Mouse (Mus musculus): Measurements from ENCODE around the gene Mmd.

The Mmd gene

DNA sequence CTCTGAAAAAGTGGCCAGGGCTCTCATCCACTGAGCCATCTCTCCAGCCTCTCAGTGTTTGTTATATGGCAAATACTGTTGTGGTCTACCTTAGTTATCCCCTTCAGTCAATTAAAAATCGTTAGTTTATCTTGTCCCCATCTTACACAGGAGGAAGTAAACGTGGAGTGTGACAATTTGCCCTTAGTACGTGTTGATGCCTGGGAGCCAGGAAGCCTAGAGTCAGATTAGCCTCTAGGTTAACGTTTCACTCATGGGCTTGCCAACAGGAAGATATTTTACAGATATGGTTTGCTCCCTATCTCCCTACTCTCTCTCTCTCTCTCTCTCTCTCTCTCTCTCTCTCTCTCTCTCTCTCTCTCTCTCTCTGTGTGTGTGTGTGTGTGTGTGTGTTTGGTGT, 33.9 kb downstream of the Mmd start:
- no peak for DNase-seq (ENCODE audit: low read depth, low spot score)

DNA sequence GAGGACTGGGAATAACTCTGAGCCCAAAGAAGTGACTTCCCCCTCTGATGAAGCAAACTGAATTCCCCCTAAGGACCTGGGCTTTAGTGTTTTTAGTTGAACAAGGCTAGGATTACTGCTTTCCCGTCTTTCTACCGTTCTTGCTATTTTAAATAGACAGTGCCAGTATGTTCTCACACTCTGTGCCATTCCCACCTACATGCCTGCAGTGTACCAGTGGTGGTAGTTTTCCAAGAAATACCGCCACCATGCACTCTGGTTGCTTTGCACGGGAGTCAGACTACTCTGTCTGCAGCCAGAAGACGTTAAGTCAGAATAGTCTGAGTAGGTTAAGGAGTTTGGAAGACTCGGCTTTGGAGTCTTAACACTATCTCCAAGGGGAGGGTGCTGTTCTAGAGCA, 34.3 kb downstream of the Mmd start:
- no peak for DNase-seq (ENCODE audit: low read depth, low spot score)

DNA sequence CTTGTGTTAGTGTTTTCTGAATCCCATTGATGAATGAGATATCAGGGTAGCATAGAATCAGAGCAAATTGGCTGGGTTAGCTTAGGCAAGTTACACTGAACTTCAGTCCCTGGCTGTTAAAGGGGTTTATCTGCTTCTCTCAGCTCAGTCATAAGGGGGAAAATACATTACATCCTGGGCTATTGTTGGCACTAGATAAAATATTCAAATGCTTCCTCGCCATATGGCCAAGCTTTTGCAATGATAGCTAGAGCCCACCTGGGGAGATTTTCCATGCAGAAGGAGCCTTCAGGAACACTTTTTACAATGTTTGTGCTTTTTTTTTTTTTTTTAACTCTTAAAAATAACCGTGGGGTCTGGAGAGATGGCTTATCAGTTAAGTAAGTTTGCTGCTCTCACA, 34.8 kb downstream of the Mmd start:
- DNase-seq (ENCODE audit: low read depth, low spot score), result no peak

DNA sequence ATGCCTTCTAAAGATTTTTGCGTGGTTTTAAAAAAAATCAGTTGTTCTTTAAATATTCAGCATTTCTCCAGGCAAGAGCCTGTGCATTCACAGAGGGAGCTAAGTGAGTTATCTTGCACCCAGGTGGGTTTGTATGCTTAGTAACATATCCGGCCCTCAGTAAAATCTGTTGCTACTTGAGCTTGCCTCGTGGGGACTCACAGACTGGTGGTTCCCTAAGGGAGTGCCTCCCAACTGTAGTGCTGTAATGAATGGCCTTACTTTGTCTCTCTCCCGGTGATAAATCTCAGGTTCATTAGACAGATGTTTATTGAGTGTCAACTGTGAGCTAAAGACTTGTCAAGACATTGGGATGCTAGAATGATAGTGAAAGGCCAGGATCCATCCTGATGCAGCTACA, 35.4 kb downstream of the Mmd start:
- DNase-seq (ENCODE audit: low read depth, low spot score), result no peak

DNA sequence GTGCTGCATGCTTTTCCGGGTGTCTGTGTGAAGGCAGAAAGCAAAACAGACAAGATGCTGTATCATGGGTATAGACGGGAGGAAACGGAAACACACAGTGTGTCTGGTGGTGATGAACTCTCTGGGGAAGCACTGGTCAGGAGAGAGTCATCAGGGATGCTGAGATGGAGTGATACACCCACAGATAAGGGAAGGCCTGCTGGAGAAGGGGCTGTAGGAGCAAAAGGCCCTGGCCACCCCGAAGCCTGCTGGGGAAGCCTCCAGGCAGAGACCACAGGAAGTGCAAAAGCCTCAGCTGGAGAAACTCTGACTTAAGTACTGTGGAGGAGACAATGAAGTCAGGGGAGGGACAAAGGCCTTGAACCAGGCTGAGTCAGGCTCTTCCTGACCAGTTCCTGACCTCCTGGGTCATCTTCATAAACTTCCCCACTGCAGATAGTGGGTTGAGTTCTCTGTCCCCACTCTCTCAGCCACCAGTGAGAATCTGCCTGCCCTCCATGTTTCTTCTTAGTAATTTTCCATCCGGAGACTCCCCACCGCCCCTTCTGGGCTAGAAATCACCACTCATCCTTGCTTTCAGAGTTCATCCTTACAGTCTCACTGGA, 37.4 kb downstream of the Mmd start:
- no peak for DNase-seq (ENCODE audit: low read depth, low spot score)

DNA sequence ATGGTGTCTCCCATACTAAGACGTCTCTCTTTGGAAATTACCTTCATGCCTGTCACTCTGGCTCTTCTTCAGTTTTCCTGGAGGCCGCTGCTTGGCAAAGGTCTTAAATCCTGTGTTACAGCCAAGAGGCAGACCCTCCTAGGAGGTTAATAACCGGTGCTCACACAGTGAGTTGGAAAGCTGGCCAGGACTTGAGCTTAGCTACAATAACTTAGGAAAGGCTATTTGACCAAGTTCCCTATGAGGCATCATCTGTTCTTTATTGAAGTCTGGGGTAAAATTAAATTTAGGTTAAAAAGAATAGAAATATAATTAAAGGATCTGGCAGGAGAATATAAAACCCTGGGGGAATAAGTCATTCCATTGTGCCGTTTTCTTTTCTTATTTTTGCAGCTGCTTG, 41.9 kb downstream of the Mmd start:
- DNase-seq (ENCODE audit: low read depth, low spot score), result no peak

DNA sequence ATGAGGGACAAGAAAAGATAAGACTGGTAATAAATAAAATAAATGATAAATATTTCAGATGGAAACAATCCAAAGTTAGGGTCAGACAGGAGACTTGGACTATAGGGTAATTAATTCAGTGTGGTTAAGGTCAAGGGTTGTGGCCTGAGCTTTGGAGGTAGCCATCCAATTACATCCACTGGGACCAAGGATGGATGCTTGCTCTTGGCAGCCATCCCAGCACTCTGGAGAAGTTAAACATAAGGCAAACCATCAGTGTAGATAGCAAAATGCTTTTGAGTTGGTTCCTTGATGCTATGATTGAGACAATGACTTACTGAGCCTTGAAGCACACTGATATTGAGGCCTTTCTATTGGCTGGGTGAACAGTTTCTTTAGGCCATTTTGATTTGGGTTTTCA, 43.5 kb downstream of the Mmd start:
- DNase-seq (ENCODE audit: low read depth, low spot score), result no peak

DNA sequence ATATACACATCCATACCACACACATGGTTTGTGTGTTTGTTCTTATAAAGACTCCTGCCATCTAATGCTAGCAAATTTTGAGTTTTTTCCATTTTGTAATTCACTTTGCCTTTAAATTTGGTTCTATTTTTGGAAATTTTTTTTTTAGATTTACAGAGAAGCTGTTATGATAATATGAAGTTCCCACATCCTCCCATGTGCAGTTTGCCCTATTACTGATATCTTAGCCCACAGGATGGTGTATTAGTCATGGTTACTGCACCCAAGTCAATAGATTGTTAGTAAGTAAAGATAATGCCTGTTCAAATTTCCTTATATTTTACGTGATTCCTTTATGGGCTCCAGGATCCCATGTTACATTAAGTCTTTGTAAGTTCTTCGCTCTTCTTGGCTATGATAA, 45.4 kb downstream of the Mmd start:
- no peak for DNase-seq (ENCODE audit: low read depth, low spot score)

DNA sequence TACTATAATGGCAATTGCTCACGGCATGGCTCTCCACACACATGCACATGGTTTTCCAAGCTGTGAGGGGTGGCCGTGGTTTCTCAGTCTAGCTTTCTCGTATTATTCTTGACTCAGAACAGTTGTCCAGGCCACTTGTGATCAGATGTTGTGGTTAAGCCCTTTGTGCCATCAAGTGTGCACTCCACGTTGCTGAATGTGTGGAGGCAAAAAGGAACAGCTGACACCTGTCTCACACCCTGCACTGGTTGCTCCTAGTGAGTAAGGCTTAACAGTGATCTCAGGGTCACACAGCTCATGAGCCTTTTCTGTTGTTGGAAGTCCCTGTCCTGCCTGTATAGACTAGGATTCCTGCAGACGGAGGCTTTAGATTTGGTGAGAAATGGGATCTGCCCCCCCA, 56.8 kb downstream of the Mmd start:
- no peak for DNase-seq (ENCODE audit: low read depth, low spot score)

DNA sequence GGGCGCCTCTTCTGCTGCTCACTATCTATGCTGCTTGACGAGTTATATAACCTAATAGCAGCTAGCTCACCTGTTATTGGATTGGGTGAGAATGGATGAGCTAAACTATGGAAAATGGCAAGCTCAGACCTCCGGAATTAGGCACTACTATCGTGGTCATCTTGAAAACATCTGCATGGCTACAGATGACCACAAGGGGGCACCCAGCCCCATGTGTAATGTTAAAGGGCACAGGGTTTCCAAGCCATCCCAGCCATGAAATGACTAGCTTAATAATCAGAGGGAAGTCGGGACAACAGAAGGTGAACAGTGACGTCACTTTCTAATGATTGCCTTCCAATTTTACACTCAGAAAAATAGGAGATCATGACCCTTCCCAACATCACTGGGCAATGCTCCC, 57.7 kb downstream of the Mmd start:
- DNase-seq (ENCODE audit: low read depth, low spot score), result no peak

DNA sequence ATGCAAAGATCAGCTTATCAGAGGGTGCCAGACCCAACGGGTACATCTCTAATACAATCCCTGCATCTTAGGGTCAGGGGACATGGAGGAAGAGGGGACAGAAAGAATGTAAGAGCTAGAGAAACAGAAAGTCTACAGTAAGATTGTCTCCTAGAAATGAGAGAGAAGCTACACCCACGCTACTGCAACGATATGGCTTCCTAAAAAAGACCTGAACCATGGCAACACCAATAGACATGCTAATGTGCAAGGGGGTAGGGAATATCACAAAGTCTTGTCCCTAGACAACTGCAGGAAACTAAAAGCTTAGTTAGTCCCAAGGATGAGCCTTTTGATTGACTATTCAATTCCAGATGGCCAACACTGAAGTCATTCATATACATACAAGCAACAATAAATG, 65.3 kb downstream of the Mmd start:
- no peak for DNase-seq (ENCODE audit: low read depth, low spot score)

DNA sequence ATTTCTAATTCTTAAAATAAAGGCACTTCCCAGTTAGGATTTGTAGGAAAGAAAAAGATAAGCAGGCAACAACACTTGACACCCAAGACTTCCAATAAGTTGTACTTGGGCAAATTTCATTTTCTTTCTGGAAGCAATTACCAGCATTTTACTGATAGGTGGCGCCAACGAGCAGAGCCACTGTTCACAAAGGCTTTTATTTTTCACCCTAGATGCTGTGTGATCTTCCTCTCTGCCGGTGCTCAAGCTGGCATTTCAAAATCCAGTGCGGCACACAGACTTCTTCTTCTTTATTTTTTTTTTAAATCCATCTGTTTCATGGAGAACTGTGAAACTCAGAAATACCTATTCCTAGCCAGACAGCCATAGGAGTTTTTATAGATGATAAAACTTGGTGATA, 68.2 kb downstream of the Mmd start:
- DNase-seq (ENCODE audit: low read depth, low spot score), result no peak

DNA sequence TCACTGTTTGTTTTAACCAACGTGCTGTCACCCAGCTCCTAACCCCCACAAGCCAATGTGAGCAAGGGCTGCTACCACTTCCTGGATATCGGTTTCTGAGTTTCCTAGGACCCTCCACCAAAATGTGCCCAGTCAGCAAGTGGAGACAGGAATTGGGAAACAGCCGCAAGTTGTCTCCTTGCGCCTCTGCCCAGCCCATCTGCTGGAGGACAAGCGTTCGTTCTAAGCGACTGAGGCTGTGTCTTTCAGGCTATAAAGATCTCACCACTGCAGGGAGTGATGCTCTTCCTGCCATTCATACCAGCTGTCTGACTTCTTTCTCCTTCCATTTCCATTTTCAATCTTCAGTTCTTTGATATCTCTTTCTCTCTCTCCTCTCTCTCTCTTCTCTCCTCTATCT, 71.7 kb downstream of the Mmd start:
- DNase-seq (ENCODE audit: low read depth, low spot score), result no peak

DNA sequence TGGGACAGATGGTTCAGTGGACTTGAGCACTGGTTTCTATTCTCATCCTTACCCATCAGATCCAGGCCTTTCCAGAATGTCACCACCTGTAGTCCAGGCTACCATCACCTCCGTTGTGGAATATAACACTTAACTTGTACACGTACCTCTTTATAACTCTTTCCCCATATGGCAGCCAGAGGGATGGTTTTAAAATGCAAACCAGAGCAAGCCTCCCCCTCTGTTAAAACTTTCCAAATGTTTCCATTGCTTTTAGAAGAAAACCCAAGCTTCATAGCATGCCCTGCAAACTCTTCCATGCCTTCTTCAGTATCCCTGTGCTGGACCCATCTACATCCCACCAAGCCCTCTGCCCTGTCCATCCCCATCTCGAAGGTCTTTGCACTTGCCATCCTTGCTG, 75.3 kb downstream of the Mmd start:
- DNase-seq (ENCODE audit: low read depth, low spot score), result no peak

DNA sequence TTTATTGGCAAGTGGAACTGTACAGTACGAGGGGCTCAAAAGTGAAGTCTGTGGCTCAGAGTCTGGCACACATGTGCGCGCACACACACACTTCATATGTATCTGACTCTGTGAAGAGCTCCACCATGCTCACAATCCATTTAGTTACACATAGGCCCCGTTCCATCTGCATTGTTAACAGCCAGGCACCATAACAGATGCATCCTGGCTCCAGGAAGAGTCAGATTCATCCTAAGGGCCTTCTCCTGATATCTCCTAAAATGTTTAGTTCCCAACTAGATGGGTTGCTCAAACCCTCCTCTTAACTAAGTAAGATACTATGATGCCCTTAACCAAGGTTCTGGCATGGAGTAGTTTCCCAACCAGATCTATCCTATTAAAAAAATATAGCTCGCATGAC, 76.9 kb downstream of the Mmd start:
- no peak for DNase-seq (ENCODE audit: low read depth, low spot score)

DNA sequence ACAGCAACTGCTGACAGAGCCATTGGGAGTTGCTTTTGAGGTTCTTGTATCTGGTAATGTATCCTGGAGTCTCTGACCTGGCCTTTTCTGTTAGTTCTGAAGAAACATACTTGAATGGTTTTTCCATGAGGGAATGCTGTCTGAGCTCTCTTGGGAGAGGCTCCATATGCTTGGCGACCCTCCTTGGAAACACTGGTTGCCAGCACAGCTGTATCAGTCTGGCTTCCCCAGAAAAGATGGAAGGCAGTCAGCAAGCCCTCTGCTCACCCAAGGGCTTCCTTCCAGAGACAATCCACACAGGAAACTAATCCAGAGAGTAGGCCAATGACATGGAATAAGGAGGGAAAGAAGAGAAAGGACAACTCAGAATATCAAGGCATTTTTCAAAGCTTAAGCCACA, 77.6 kb downstream of the Mmd start:
- no peak for DNase-seq (ENCODE audit: low read depth, low spot score)
